Mouse (Mus musculus) embryonic facial prominence, embryonic 14.5 days (tissue): ENCODE measurements around the gene Tmem160. TPM values are rescaled to one million over a fixed set of nuclear protein-coding genes. Genes with fewer than 3 reads are reported as not detected.

ENCODE experiments used
- ATAC-seq: fragments of 200-750 bp; cut with Nextera tagmentation; 2 replicates; pipeline ENCODE4 v1.8.0; 2017; ENCODE audit warnings: low read depth, moderate number of reproducible peaks, moderate TSS enrichment
- DNase-seq: peaks from one replicate; pipeline ENCODE4 v3.0.0-alpha.2; 2015; ENCODE audit warnings: low spot score
- H3K27ac ChIP-seq: fragments of 300-500 bp; sonication (generic); replicated peaks from 2 replicates; pipeline ENCODE4 v1.5.1; 2014; ENCODE audit warnings: low read depth, mild to moderate bottlenecking, low read length, moderate library complexity
- H3K27me3 ChIP-seq: fragments of 300-500 bp; sonication (generic); replicated peaks from 2 replicates; pipeline ENCODE4 v1.6.1; 2014; ENCODE audit warnings: low read length; ENCODE audit not compliant: control insufficient read depth, insufficient read depth
- H3K36me3 ChIP-seq: fragments of 300-500 bp; sonication (generic); 2 replicates; pipeline ENCODE4 v1.6.1; 2014; ENCODE audit warnings: low read length, mixed read lengths; ENCODE audit not compliant: control insufficient read depth, insufficient read depth
- H3K4me1 ChIP-seq: fragments of 300-500 bp; sonication (generic); 2 replicates; pipeline ENCODE4 v1.6.1; 2014; ENCODE audit warnings: antibody characterized with exemption, low read length; ENCODE audit not compliant: control insufficient read depth, insufficient read depth
- H3K4me2 ChIP-seq: fragments of 300-500 bp; sonication (generic); 2 replicates; pipeline ENCODE4 v1.6.1; 2014; ENCODE audit warnings: low read depth, mild to moderate bottlenecking, low read length, moderate library complexity, mixed read lengths
- H3K4me3 ChIP-seq: fragments of 300-500 bp; sonication (generic); 2 replicates; pipeline ENCODE4 v1.5.1; 2014; ENCODE audit warnings: low read depth, mild to moderate bottlenecking, low read length
- H3K9ac ChIP-seq: fragments of 300-500 bp; sonication (generic); 2 replicates; pipeline ENCODE4 v1.6.1; 2014; ENCODE audit warnings: low read depth, mild to moderate bottlenecking, low read length, moderate library complexity, mixed read lengths
- H3K9me3 ChIP-seq: fragments of 300-500 bp; sonication (generic); 2 replicates; pipeline ENCODE4 v1.6.1; 2016; ENCODE audit warnings: low read length; ENCODE audit not compliant: control insufficient read depth
- WGBS: fragments of 180-500 bp; shearing (Covaris S2); extraction: QIAGEN DNeasy Blood & Tissue Kit; methylation state at CpG from one replicate; pipeline ENCODE4 v1.1.7; 2014; 5-methylcytosine and 5-hydroxymethylcytosine counted together
- polyA plus RNA-seq: library from polyadenylated mRNA; unstranded; fragments of >200 nt; fragmentation: Nextera tagmentation; extraction: Ambion mirVana; gene quantifications from 2 replicates; pipeline ENCODE4 v1.2.1, GENCODE M21; 2014

Gene Tmem160
- polyA plus RNA-seq, 1 experiment from 2014 or later, result 54.5 TPM

DNA sequence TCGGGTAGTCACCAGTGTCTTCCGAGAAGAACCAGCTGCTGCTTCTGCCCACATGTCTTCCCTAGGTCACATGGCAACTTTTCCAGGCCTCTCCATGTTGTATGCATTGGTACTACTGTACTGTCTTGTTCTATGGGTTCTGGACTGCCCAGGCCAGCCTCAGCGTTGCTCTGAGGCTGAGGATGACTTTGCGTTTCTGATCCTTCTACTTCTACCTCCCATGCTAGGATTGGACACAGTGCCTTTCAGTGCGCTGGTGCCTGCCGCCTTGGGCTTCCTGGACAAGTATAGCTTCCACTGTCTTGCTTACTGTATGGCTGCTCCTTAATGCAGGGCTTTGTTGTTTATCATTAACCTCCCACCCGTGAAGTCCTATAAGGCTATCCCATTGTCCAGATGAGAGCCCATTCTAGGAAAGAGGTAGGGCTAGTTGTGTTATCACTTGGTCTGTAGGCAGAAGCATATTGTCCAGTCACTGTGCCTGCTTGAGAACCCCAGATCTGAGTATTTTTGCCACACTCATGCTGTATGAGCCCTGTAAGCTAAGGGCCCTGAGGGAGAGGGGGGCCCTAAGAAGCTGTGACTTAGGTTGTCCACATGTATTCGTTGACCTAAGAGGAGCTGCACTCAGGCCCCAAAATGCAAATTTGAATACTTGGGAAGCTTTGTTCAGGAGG is 40.2 kb upstream of the Tmem160 start:
- H3K36me3 ChIP-seq, result peaks cover 12% of the 10 kb centered on the region
- no peaks in the 10 kb centered on the region for H3K4me1 ChIP-seq
- H3K4me3 ChIP-seq, result no peak overlapping the region
- 84% methylated on average over 8 of the region's 8 CpGs for WGBS
- H3K9me3 ChIP-seq, result no peaks in the 10 kb centered on the region
- ATAC-seq (no peak), DNase-seq (no peak)
- no peak overlapping the region for H3K27ac ChIP-seq
- H3K9ac ChIP-seq, result no peak overlapping the region
- H3K27me3 ChIP-seq, result no peaks in the 10 kb centered on the region
- H3K4me2 ChIP-seq, result no peak overlapping the region

DNA sequence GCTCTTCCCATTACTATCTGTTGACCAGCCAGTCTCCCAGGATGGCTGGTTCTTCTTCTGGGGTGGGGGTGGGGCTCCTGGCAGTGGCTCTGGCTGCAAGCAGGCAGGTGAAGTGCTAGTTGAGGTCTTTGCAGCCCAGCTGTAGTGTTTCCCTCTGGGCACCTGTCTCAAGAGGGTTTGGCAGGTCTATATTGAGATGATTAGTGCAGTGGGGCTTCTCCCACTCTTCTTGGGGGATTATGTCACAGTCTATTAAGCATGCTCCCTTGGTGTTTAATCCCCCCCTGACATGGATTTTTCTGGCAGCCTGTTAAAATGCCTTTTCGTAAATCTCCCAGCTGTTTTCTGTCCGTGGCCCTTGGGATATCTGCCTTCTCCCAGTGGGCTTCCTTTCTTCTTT is 39.6 kb upstream of the Tmem160 start:
- H3K4me3 ChIP-seq, result no peak overlapping the region
- DNase-seq (peak; percentile 31), ATAC-seq (0 out of 2 replicates have a peak, but pooled peaks have one; percentile 41)
- H3K9ac ChIP-seq, result no peak overlapping the region
- no peak overlapping the region for H3K27ac ChIP-seq
- no peaks in the 10 kb centered on the region for H3K27me3 ChIP-seq
- H3K4me1 ChIP-seq, result no peaks in the 10 kb centered on the region
- peaks cover 18% of the 10 kb centered on the region for H3K36me3 ChIP-seq
- 63% methylated on average over 2 of the region's 2 CpGs for WGBS
- H3K9me3 ChIP-seq, result no peaks in the 10 kb centered on the region
- no peak overlapping the region for H3K4me2 ChIP-seq

DNA sequence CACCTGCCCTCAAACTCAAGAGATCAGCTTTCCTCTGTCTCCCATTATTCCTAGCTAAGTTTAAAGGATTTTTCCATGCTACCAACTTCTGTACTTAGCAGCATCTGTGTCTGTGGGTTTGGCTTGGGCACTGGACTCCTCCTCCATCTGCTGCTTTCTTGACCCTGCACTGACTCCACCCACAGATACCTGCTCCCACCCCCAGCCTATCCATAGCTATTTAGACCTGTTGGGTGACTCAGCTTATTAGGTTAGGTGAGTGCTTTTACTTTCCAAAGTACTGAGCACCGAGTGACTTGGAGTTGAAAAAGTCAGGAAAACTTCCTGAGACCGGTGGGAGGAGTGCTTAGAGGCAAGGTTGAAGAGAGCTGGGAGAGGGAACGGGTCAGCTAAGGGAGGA is 37.2 kb upstream of the Tmem160 start:
- H3K4me1 ChIP-seq, result no peaks in the 10 kb centered on the region
- H3K27ac ChIP-seq, result no peak overlapping the region
- DNase-seq (no peak), ATAC-seq (no peak)
- H3K36me3 ChIP-seq, result peaks cover 43% of the 10 kb centered on the region
- H3K4me2 ChIP-seq, result no peak overlapping the region
- no peaks in the 10 kb centered on the region for H3K27me3 ChIP-seq
- H3K4me3 ChIP-seq, result no peak overlapping the region
- WGBS, result 84% methylated on average over 3 of the region's 3 CpGs
- no peaks in the 10 kb centered on the region for H3K9me3 ChIP-seq
- no peak overlapping the region for H3K9ac ChIP-seq

DNA sequence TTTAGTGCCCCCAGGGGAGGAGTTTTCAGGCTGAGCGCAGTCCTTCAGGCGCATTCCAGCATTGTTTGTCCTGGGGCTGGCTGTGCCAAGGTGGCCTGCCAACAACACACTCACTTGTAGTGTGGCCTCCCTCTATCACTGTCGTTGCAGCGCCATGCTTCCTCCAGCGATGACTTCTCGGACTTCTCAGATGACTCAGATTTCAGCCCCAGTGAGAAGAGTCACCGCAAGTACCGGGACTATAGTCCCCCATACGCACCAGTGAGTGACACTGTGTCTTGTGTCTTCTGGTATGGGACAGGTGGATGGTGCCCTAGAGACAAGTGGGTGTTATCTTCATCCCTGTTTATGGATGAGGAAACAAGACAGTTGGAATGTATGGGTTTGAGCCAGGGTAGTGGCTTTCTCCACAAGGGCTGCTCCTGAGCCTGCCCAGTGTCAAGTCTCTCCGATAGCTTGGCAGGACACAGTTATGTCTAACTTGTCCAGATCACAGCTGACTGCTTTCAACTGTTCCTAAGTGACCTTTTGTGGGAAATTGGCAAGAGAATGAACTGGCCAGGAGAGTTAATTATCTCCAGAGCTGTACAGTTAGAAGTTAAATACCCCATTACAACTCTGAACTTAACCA is 35.3 kb upstream of the Tmem160 start:
- WGBS, result 85% methylated on average over 10 of the region's 10 CpGs
- peaks cover 61% of the 10 kb centered on the region for H3K36me3 ChIP-seq
- no peaks in the 10 kb centered on the region for H3K27me3 ChIP-seq
- H3K4me2 ChIP-seq, result no peak overlapping the region
- H3K9me3 ChIP-seq, result no peaks in the 10 kb centered on the region
- H3K4me1 ChIP-seq, result no peaks in the 10 kb centered on the region
- H3K27ac ChIP-seq, result no peak overlapping the region
- no peak overlapping the region for H3K4me3 ChIP-seq
- H3K9ac ChIP-seq, result no peak overlapping the region
- ATAC-seq, result no peak
- no peak for DNase-seq

DNA sequence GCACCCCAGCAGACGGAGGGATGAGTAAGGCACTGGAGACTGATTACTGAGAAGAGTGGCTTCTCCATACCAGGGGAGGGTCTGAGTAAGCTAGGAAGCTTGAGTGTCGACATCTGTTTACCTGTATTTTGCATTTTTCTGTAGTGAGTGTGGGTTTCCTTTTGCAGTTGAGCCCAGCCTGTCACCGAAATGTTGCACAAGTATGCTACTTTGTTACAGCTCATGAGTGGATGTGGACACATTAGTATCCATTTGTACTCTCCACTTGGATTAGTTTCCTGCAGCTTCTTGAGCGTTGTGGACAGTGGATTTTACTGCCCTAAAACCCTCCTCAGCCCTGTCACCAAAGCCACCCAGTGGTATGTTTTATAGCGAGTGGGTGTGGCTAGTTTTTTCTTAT is 33.9 kb upstream of the Tmem160 start:
- Histone ChIP-seq H3K4me1 (no peaks in the 10 kb centered on the region), H3K27me3 (no peaks in the 10 kb centered on the region), H3K27ac (no peak overlapping the region), H3K9me3 (no peaks in the 10 kb centered on the region), H3K4me2 (no peak overlapping the region), H3K36me3 (peaks cover 75% of the 10 kb centered on the region), H3K4me3 (no peak overlapping the region), H3K9ac (no peak overlapping the region)
- no peak for ATAC-seq
- WGBS, result 92% methylated on average over 5 of the region's 5 CpGs
- DNase-seq, result no peak

DNA sequence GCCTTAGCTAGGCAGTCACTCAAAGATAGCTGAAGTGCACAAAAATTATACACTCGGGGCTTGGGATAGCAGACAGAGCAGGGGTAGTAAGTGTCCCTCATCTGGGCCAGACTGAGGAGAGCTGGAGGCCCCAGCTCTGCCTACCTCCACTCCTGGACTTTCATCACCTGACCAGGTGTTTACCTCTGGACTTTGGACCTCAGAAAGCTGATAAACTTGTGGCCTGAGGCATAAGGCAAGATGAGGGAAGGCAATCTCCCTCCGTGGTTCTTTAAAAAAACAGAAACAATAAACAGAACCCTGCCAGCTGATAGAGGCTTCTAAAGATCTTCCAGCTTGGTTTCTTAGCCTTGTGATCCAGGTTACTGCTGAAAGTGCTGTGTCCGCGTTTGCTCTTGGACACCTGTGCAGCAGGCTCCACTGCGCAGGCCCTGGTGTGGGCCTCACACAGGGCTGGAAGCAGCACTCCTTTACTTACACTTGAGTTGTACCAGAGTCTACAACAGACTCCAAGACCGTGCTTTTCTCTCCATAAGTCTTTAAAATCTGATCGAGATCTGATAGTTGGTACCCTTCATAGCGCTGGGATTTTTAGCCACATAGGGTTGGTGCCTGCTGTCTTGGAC is 32.0 kb upstream of the Tmem160 start:
- ATAC-seq (no peak), DNase-seq (no peak)
- Histone ChIP-seq H3K9me3 (no peaks in the 10 kb centered on the region), H3K4me3 (no peak overlapping the region), H3K27ac (no peak overlapping the region), H3K36me3 (peaks cover 94% of the 10 kb centered on the region), H3K4me1 (no peaks in the 10 kb centered on the region), H3K9ac (no peak overlapping the region), H3K27me3 (no peaks in the 10 kb centered on the region), H3K4me2 (no peak overlapping the region)
- WGBS, result 93% methylated on average over 8 of the region's 8 CpGs

DNA sequence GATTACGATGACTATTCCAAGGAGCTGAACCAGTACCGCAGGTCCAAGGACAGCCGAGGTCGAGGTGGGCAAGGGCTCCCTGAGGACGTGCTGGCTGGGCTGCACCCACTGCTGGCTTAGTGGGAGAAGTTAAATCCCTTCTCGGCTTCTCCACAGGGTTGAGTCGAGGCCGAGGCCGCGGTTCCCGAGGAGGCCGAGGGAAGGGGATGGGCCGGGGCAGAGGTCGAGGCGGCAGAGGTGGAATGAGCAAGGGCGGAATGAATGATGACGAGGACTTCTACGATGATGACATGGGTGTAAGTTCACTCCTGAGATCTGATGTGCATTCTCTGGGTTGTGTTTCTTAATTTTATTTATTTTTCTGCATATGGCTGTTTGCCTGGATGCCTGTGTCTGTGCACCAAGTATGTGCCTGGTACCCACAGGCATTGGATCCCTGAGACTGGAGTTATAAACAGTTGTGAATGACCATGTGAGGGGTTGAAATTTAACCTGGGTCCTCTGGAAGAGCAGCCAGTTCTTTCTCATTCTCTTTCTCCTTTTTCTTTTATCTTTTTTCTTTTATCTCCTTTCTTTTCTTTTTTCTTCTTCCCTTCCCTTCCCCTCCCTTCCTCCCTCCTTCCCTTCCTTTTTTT is 30.2 kb upstream of the Tmem160 start:
- Histone ChIP-seq H3K9me3 (no peaks in the 10 kb centered on the region), H3K4me1 (no peaks in the 10 kb centered on the region), H3K9ac (no peak overlapping the region), H3K4me2 (no peak overlapping the region), H3K36me3 (peaks cover 99% of the 10 kb centered on the region), H3K27me3 (no peaks in the 10 kb centered on the region), H3K27ac (no peak overlapping the region), H3K4me3 (no peak overlapping the region)
- DNase-seq (no peak), ATAC-seq (no peak)
- WGBS, result 86% methylated on average over 18 of the region's 18 CpGs

DNA sequence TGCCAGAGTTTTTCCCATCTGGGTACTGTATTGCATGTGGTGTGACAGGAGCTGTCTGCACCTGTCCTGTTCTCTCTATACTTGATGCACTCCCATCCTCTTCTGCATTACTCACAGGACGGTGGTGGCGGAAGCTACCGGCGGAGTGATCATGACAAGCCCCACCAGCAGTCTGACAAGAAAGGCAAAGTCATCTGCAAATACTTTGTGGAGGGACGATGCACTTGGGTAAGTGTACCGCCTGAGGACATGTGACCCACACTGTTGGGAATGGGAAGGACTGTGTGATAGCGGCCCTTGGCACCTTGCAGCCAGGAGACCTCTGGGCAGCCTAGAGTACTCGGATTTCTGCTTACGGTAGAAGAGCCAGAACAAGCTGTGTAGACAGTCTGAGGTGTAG is 28.8 kb upstream of the Tmem160 start:
- no peak overlapping the region for H3K4me3 ChIP-seq
- no peak for ATAC-seq
- no peaks in the 10 kb centered on the region for H3K4me1 ChIP-seq
- peaks cover 99% of the 10 kb centered on the region for H3K36me3 ChIP-seq
- H3K27me3 ChIP-seq, result no peaks in the 10 kb centered on the region
- H3K9ac ChIP-seq, result no peak overlapping the region
- no peak overlapping the region for H3K4me2 ChIP-seq
- WGBS, result 86% methylated on average over 9 of the region's 9 CpGs
- H3K27ac ChIP-seq, result no peak overlapping the region
- no peaks in the 10 kb centered on the region for H3K9me3 ChIP-seq
- no peak for DNase-seq
